Comparison of ENCODE assay signal across 18 mouse cellular contexts in the genomic region with DNA sequence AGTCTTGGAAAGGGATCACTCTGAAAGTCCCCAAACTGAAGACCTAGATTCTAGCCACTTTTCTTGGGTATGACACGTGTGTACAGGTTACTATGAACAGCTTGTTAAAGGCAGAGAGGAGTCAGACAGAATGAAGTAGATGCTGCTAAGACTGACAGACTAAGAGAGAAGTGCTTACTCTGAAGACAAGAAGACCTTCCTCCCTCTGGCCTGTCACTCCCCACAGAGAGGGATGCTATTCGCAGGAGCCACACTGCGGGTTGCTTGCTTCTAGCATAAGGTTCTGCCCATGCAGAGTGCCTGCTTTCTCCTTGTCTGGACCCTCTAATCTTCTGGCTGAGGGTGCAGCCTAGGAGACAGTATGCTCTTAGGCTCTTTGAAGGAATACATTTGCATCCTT.
DNase-seq lines count a peak whose midpoint lies in the region; ATAC-seq and TF ChIP-seq lines count a peak whose summit lies in the region.
"Had no signal": no experiment of that assay in that cellular context is flagged by ENCODE, and none has a peak within 500 bp of the region (broad histone marks: within the 10 kb centered on the region; RNA-seq: fewer than 3 reads in every experiment).

No protein-coding gene starts in this region.

- H3K4me3 ChIP-seq in forebrain, embryonic 16.5 days (replicated peaks; ENCODE audit: low read length) = no peak overlapping the region
- no peak overlapping the region for H3K4me3 ChIP-seq in forebrain, embryonic 11.5 days (ENCODE audit: low read depth, low read length)
- no peak overlapping the region for H3K4me3 ChIP-seq in hindbrain, embryonic 15.5 days
- H3K4me3 ChIP-seq in midbrain, embryonic 15.5 days = no peak overlapping the region
- no peak overlapping the region for H3K4me3 ChIP-seq in layer of hippocampus, adult 2 months
- H3K4me3 ChIP-seq: intestine, embryonic 15.5 days; left cerebral cortex, adult 2 months; limb, embryonic 10.5 days had no signal

- TF ChIP-seq CTCF in layer of hippocampus, adult 2 months (conservative IDR thresholded peaks at IDR 0.05) = no peak

- H3K36me3 ChIP-seq in forebrain, embryonic 16.5 days (ENCODE audit: control insufficient read depth, insufficient read depth) = no peaks in the 10 kb centered on the region
- H3K36me3 ChIP-seq in forebrain, embryonic 11.5 days (ENCODE audit: control insufficient read depth, insufficient read depth, low read length) = no peaks in the 10 kb centered on the region
- H3K36me3 ChIP-seq in hindbrain, embryonic 15.5 days = no peaks in the 10 kb centered on the region
- no peaks in the 10 kb centered on the region for H3K36me3 ChIP-seq in midbrain, embryonic 15.5 days (replicated peaks)
- H3K36me3 ChIP-seq: G1E; intestine, embryonic 15.5 days; limb, embryonic 10.5 days had no signal

- DNase-seq in forebrain, embryonic 11.5 days (ENCODE audit: low spot score) = no peak
- peak; percentile 45 to 47 for DNase-seq in cerebellum, postnatal 25 days
- no peak for DNase-seq in layer of hippocampus, adult 2 months (ENCODE audit: low spot score in 2 of 2)
- DNase-seq in embryo, embryonic 9.5 days (ENCODE audit: extremely low spot score) = no peak
- DNase-seq: adrenal gland, postnatal 36 days; heart, postnatal 10 days; lung, adult 2 months; lung, postnatal 36 days; thymus, postnatal 25 days had no signal

- WGBS in forebrain, embryonic 16.5 days = 60% methylated on average over 3 of the region's 3 CpGs
- WGBS in forebrain, embryonic 11.5 days = 64% methylated on average over 3 of the region's 3 CpGs
- 38% methylated on average over 3 of the region's 3 CpGs for WGBS in hindbrain, embryonic 15.5 days
- 54% methylated on average over 3 of the region's 3 CpGs for WGBS in midbrain, embryonic 15.5 days

- H3K27me3 ChIP-seq in forebrain, embryonic 16.5 days (replicated peaks; ENCODE audit: control insufficient read depth, insufficient read depth, low read length) = no peaks in the 10 kb centered on the region
- H3K27me3 ChIP-seq in forebrain, embryonic 11.5 days (ENCODE audit: control insufficient read depth, insufficient read depth, low read length) = no peaks in the 10 kb centered on the region
- no peaks in the 10 kb centered on the region for H3K27me3 ChIP-seq in hindbrain, embryonic 15.5 days
- no peaks in the 10 kb centered on the region for H3K27me3 ChIP-seq in midbrain, embryonic 15.5 days (replicated peaks)
- H3K27me3 ChIP-seq: intestine, embryonic 15.5 days had no signal

- no peaks in the 10 kb centered on the region for H3K9me3 ChIP-seq in forebrain, embryonic 16.5 days (ENCODE audit: control insufficient read depth, low read length)
- H3K9me3 ChIP-seq in forebrain, embryonic 11.5 days (ENCODE audit: control insufficient read depth, low read length) = no peaks in the 10 kb centered on the region
- no peaks in the 10 kb centered on the region for H3K9me3 ChIP-seq in hindbrain, embryonic 15.5 days
- no peaks in the 10 kb centered on the region for H3K9me3 ChIP-seq in midbrain, embryonic 15.5 days
- H3K9me3 ChIP-seq: intestine, embryonic 15.5 days; limb, embryonic 10.5 days had no signal

- no peak for ATAC-seq in forebrain, embryonic 16.5 days
- no peak for ATAC-seq in forebrain, embryonic 11.5 days (replicated peaks; ENCODE audit: low FRiP score)
- peak; percentile 27; the same call in 1 of the 2 replicates for ATAC-seq in hindbrain, embryonic 15.5 days (ENCODE audit: low FRiP score, low read depth)
- ATAC-seq in midbrain, embryonic 15.5 days (replicated peaks) = 0 out of 2 replicates have a peak, but pooled peaks have one; percentile 22
- ATAC-seq: CD4-positive, CD25-positive, alpha-beta regulatory T cell, adult 4 months; intestine, embryonic 15.5 days had no signal

- H3K4me1 ChIP-seq in forebrain, embryonic 16.5 days (replicated peaks; ENCODE audit: control insufficient read depth, insufficient read depth, low read length) = peaks cover 15% of the 10 kb centered on the region
- no peaks in the 10 kb centered on the region for H3K4me1 ChIP-seq in forebrain, embryonic 11.5 days (replicated peaks; ENCODE audit: control insufficient read depth, insufficient read depth, low read length)
- peaks cover 16% of the 10 kb centered on the region for H3K4me1 ChIP-seq in hindbrain, embryonic 15.5 days (replicated peaks)
- peaks cover 19% of the 10 kb centered on the region for H3K4me1 ChIP-seq in midbrain, embryonic 15.5 days
- H3K4me1 ChIP-seq: intestine, embryonic 15.5 days; limb, embryonic 10.5 days had no signal

- H3K4me2 ChIP-seq in forebrain, embryonic 16.5 days (ENCODE audit: low read length) = no peak overlapping the region
- no peak overlapping the region for H3K4me2 ChIP-seq in forebrain, embryonic 11.5 days (ENCODE audit: low read depth, low read length, severe bottlenecking)
- no peak overlapping the region for H3K4me2 ChIP-seq in hindbrain, embryonic 15.5 days
- no peak overlapping the region for H3K4me2 ChIP-seq in midbrain, embryonic 15.5 days
- H3K4me2 ChIP-seq: intestine, embryonic 15.5 days; liver, embryonic 11.5 days had no signal

- H3K9ac ChIP-seq in forebrain, embryonic 16.5 days (replicated peaks; ENCODE audit: low read depth, low read length) = no peak overlapping the region
- no peak overlapping the region for H3K9ac ChIP-seq in forebrain, embryonic 11.5 days (ENCODE audit: low read length)
- no peak overlapping the region for H3K9ac ChIP-seq in hindbrain, embryonic 15.5 days
- H3K9ac ChIP-seq in midbrain, embryonic 15.5 days = no peak overlapping the region
- H3K9ac ChIP-seq: intestine, embryonic 15.5 days had no signal

- peak overlapping the region; percentile 49 for H3K27ac ChIP-seq in forebrain, embryonic 16.5 days (ENCODE audit: low read length)
- H3K27ac ChIP-seq in forebrain, embryonic 11.5 days (ENCODE audit: low read depth, low read length) = no peak overlapping the region
- peak overlapping the region; percentile 75 for H3K27ac ChIP-seq in hindbrain, embryonic 15.5 days (replicated peaks)
- H3K27ac ChIP-seq in midbrain, embryonic 15.5 days = peak overlapping the region; percentile 67
- no peak overlapping the region; the same call in 1 of the 2 replicates for H3K27ac ChIP-seq in layer of hippocampus, adult 2 months
- H3K27ac ChIP-seq: intestine, embryonic 15.5 days; left cerebral cortex, adult 2 months; limb, embryonic 10.5 days had no signal

Comparison
In these comparisons a context has a peak if more than half of its experiments do, and no peak if none do; other contexts are left out.
1. H3K27ac ChIP-seq: peak in forebrain, embryonic 16.5 days (single experiment), hindbrain, embryonic 15.5 days (single experiment) and midbrain, embryonic 15.5 days (single experiment); none in forebrain, embryonic 11.5 days (single experiment) and layer of hippocampus, adult 2 months (single experiment).
2. ATAC-seq: peak in hindbrain, embryonic 15.5 days (single experiment) and midbrain, embryonic 15.5 days (single experiment); none in forebrain, embryonic 16.5 days (single experiment) and forebrain, embryonic 11.5 days (single experiment).
3. DNase-seq: peak in cerebellum, postnatal 25 days (2 of 2); none in forebrain, embryonic 11.5 days (single experiment), layer of hippocampus, adult 2 months (0 of 2) and embryo, embryonic 9.5 days (single experiment).